Mouse (Mus musculus): ENCODE data around the gene Igfbp4. TPM values are rescaled to one million over a fixed set of nuclear protein-coding genes. Genes with fewer than 3 reads are reported as not detected.

Igfbp4 gene
- total and polyA plus RNA-seq, 2 experiments: 662 to 1,830 TPM

DNA sequence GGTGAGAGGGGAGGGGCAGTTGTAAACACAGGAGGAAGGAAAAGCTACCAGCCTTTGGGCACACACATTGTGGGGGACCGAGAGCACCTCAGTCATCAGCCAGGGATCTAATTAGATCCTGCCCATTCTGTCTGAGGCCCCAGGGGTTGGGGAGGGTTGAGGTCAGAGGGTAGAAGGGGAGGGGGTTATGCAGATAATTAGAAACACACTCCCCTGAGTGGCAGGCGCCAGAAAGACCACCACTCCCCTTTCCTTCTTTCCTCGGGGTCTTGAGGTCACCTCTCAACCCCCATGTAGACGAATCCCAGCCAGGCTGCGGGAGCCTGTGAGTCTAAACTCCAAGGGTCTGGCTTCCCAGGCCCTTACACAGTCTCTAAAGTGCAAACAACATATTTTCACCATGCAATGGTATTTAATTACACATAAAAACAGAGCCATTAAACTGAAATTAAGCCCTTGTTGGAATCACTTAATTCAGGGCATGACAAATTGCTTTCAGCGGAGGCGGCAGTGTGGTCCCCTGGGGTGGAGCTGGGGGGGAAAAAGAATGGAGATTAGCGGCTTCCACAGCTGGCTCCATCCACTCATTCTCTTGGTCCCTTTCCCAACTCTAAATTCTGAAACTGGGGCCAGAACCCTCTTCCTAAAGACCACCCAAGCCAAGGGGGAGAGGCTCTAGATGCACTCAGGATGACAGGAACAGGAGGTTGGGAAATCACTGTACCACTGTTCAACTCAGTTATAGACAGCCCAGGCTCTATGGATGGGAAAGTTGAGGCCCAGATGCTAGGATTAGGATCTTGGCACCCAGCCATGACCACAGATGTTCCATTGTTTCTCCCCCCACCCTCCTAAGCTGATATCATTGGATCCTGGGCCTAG, 14.8 kb downstream of the Igfbp4 start:
- 47% methylated on average over 8 of the region's 8 CpGs for WGBS
- H3K79me2 ChIP-seq (ENCODE audit: control insufficient read depth, insufficient read depth, low read length): no peaks in the 10 kb centered on the region
- peaks cover 13% of the 10 kb centered on the region for H3K36me3 ChIP-seq (ENCODE audit: control insufficient read depth, insufficient read depth, low read length)
- no peak overlapping the region for H3K27ac ChIP-seq (replicated peaks; ENCODE audit: insufficient read depth, low read depth, low read length)
- H3K27me3 ChIP-seq (ENCODE audit: control insufficient read depth, insufficient read depth, low read length): no peaks in the 10 kb centered on the region
- no peak for DNase-seq (ENCODE audit: extremely low read depth, low read depth, low spot score)
- TF ChIP-seq POLR2A (IDR thresholded peaks at IDR 0.05; ENCODE audit: extremely low read depth, insufficient read depth, low read length) (no peak), CTCF (IDR thresholded peaks at IDR 0.05; ENCODE audit: low read depth, low read length) (no peak)
- no peak overlapping the region for H3K9ac ChIP-seq (ENCODE audit: low read depth, low read length)
- H3K4me3 ChIP-seq (ENCODE audit: insufficient read depth, low read depth, low read length): no peak overlapping the region
- peaks cover 4% of the 10 kb centered on the region for H3K4me1 ChIP-seq (ENCODE audit: control insufficient read depth, insufficient read depth, low read length)

DNA sequence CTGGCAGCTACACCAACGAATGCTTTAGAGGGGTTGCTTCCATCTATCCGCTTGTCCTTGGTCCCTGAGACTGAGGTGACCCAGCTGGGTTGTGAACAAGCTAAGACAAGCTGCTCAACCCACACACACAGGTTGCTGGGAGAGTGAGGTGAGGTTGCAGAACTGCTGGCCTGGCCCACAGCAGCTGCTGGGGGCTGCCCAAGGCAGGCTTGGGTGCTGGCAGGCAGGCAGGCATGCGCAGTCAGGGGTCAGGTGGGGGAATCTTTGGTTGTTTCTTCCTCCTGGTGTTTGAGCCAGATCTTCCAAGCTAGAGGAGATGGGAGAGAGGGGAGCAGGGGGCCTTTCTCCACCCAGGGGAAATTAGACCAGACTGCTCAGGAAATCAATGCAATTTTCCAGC, 19.4 kb downstream of the Igfbp4 start:
- no peaks in the 10 kb centered on the region for H3K27me3 ChIP-seq (ENCODE audit: control insufficient read depth, insufficient read depth, low read length)
- H3K27ac ChIP-seq (replicated peaks; ENCODE audit: insufficient read depth, low read depth, low read length): no peak overlapping the region
- no peak overlapping the region for H3K4me3 ChIP-seq (ENCODE audit: insufficient read depth, low read depth, low read length)
- no peak for DNase-seq (ENCODE audit: extremely low read depth, low read depth, low spot score)
- H3K36me3 ChIP-seq (ENCODE audit: control insufficient read depth, insufficient read depth, low read length): no peaks in the 10 kb centered on the region
- no peaks in the 10 kb centered on the region for H3K79me2 ChIP-seq (ENCODE audit: control insufficient read depth, insufficient read depth, low read length)
- TF ChIP-seq CTCF (IDR thresholded peaks at IDR 0.05; ENCODE audit: low read depth, low read length) (no peak), POLR2A (IDR thresholded peaks at IDR 0.05; ENCODE audit: extremely low read depth, insufficient read depth, low read length) (no peak)
- peaks cover 11% of the 10 kb centered on the region for H3K4me1 ChIP-seq (ENCODE audit: control insufficient read depth, insufficient read depth, low read length)
- no peak overlapping the region for H3K9ac ChIP-seq (ENCODE audit: low read depth, low read length)
- 91% methylated on average over 3 of the region's 3 CpGs for WGBS

GRCm38 (mm10) chr11:99062661-99063060, 21.6 kb downstream of the Igfbp4 start:
- no peak overlapping the region; the same call in 1 of the 2 replicates for H3K4me3 ChIP-seq (ENCODE audit: insufficient read depth, low read depth, low read length)
- no peaks in the 10 kb centered on the region for H3K36me3 ChIP-seq (ENCODE audit: control insufficient read depth, insufficient read depth, low read length)
- H3K4me1 ChIP-seq (ENCODE audit: control insufficient read depth, insufficient read depth, low read length): peaks cover 21% of the 10 kb centered on the region
- H3K27me3 ChIP-seq (ENCODE audit: control insufficient read depth, insufficient read depth, low read length): no peaks in the 10 kb centered on the region
- H3K79me2 ChIP-seq (ENCODE audit: control insufficient read depth, insufficient read depth, low read length): no peaks in the 10 kb centered on the region
- H3K9ac ChIP-seq (ENCODE audit: low read depth, low read length): peak overlapping the region; percentile 48
- 29% methylated on average over 7 of the region's 7 CpGs for WGBS
- H3K27ac ChIP-seq (replicated peaks; ENCODE audit: insufficient read depth, low read depth, low read length): peak overlapping the region; percentile 62
- TF ChIP-seq POLR2A (IDR thresholded peaks at IDR 0.05; ENCODE audit: extremely low read depth, insufficient read depth, low read length) (no peak), CTCF (IDR thresholded peaks at IDR 0.05; ENCODE audit: low read depth, low read length) (no peak)
- DNase-seq (ENCODE audit: extremely low read depth, low read depth, low spot score): peak; percentile 91

GRCm38 (mm10) chr11:99063406-99064131, 22.5 kb downstream of the Igfbp4 start:
- no peaks in the 10 kb centered on the region for H3K27me3 ChIP-seq (ENCODE audit: control insufficient read depth, insufficient read depth, low read length)
- no peak for TF ChIP-seq POLR2A (IDR thresholded peaks at IDR 0.05; ENCODE audit: extremely low read depth, insufficient read depth, low read length)
- TF ChIP-seq CTCF (IDR thresholded peaks at IDR 0.05; ENCODE audit: low read depth, low read length): no peak
- no peaks in the 10 kb centered on the region for H3K79me2 ChIP-seq (ENCODE audit: control insufficient read depth, insufficient read depth, low read length)
- DNase-seq (ENCODE audit: extremely low read depth, low read depth, low spot score): peak; percentile 93
- WGBS: 30% methylated on average over 8 of the region's 8 CpGs
- H3K4me1 ChIP-seq (ENCODE audit: control insufficient read depth, insufficient read depth, low read length): peaks cover 29% of the 10 kb centered on the region
- peak overlapping the region; percentile 48 for H3K9ac ChIP-seq (ENCODE audit: low read depth, low read length)
- no peaks in the 10 kb centered on the region for H3K36me3 ChIP-seq (ENCODE audit: control insufficient read depth, insufficient read depth, low read length)
- peak overlapping the region; percentile 83 for H3K27ac ChIP-seq (replicated peaks; ENCODE audit: insufficient read depth, low read depth, low read length)
- H3K4me3 ChIP-seq (ENCODE audit: insufficient read depth, low read depth, low read length): no peak overlapping the region

- Histone ChIP-seq H3K27ac (replicated peaks; ENCODE audit: insufficient read depth, low read depth, low read length) (peak overlapping the region; percentile 35), H3K4me1 (ENCODE audit: control insufficient read depth, insufficient read depth, low read length) (peaks cover 29% of the 10 kb centered on the region), H3K4me3 (ENCODE audit: insufficient read depth, low read depth, low read length) (no peak overlapping the region), H3K36me3 (ENCODE audit: control insufficient read depth, insufficient read depth, low read length) (no peaks in the 10 kb centered on the region), H3K27me3 (ENCODE audit: control insufficient read depth, insufficient read depth, low read length) (no peaks in the 10 kb centered on the region), H3K9ac (ENCODE audit: low read depth, low read length) (no peak overlapping the region), H3K79me2 (ENCODE audit: control insufficient read depth, insufficient read depth, low read length) (no peaks in the 10 kb centered on the region)
- no peak for TF ChIP-seq POLR2A (IDR thresholded peaks at IDR 0.05; ENCODE audit: extremely low read depth, insufficient read depth, low read length)
- peak; percentile 21; the same call in 1 of the 2 replicates for TF ChIP-seq CTCF (IDR thresholded peaks at IDR 0.05; ENCODE audit: low read depth, low read length)
- 88% methylated on average over 3 of the region's 3 CpGs for WGBS
- DNase-seq (ENCODE audit: extremely low read depth, low read depth, low spot score): no peak
Observed at GRCm38 (mm10) chr11:99065353-99065752, 24.3 kb downstream of the Igfbp4 start.
